Mouse (Mus musculus) liver, adult 2 months (tissue): ENCODE results near the gene Atf5. TPM values are rescaled to one million over a fixed set of nuclear protein-coding genes. Genes with fewer than 3 reads are reported as not detected.

Experiments used
- DNase-seq: peaks from one replicate; pipeline ENCODE4 v3.0.0-alpha.2; 2011; ENCODE audit warnings: low read depth, low spot score; ENCODE audit errors: extremely low read depth
- H3K27ac ChIP-seq: fragments of 200-500 bp; replicated peaks from 2 replicates; pipeline ENCODE4 v1.5.1; 2012; ENCODE audit warnings: low read depth, mild to moderate bottlenecking, control low read depth, inconsistent platforms, low read length; ENCODE audit not compliant: insufficient read depth
- H3K27me3 ChIP-seq: fragments of 200-500 bp; 2 replicates; pipeline ENCODE4 v1.6.1; 2012; ENCODE audit warnings: mild to moderate bottlenecking, moderate library complexity, low read length, inconsistent platforms; ENCODE audit not compliant: control insufficient read depth, insufficient read depth
- H3K36me3 ChIP-seq: fragments of 200-500 bp; 2 replicates; pipeline ENCODE4 v1.6.1; 2012; ENCODE audit warnings: low read length, inconsistent platforms; ENCODE audit not compliant: control insufficient read depth, insufficient read depth
- H3K4me1 ChIP-seq: fragments of 200-500 bp; 2 replicates; pipeline ENCODE4 v1.6.1; 2011; ENCODE audit warnings: low read length; ENCODE audit not compliant: control insufficient read depth, insufficient read depth
- H3K4me3 ChIP-seq: fragments of 200-500 bp; 2 replicates; pipeline ENCODE4 v1.5.1; 2011; ENCODE audit warnings: low read depth, mild to moderate bottlenecking, control low read depth, low read length, moderate library complexity; ENCODE audit not compliant: insufficient read depth
- H3K79me2 ChIP-seq: fragments of 200-500 bp; 2 replicates; pipeline ENCODE4 v1.6.1; 2012; ENCODE audit warnings: inconsistent platforms, mild to moderate bottlenecking, low read length, moderate library complexity; ENCODE audit not compliant: control insufficient read depth, insufficient read depth
- H3K9ac ChIP-seq: fragments of 200-500 bp; 2 replicates; pipeline ENCODE4 v1.6.1; 2012; ENCODE audit warnings: low read depth, mild to moderate bottlenecking, control low read depth, inconsistent platforms, low read length
- CTCF ChIP-seq: fragments of 200-500 bp; IDR thresholded peaks from 2 replicates; pipeline ENCODE4 v1.5.1; 2011; ENCODE audit warnings: low read depth, low read length, control low read depth
- POLR2A ChIP-seq: fragments of 200-500 bp; IDR thresholded peaks from 2 replicates; pipeline ENCODE4 v1.6.1; 2011; ENCODE audit warnings: low read length, control low read depth; ENCODE audit not compliant: insufficient read depth; ENCODE audit errors: extremely low read depth
- WGBS: fragments of 180-500 bp; shearing (Covaris S2); methylation state at CpG from one replicate; pipeline ENCODE4 v1.1.7; 2018; 5-methylcytosine and 5-hydroxymethylcytosine counted together
- polyA plus RNA-seq: library from polyadenylated mRNA; depleted of rRNA; stranded (reverse); fragments of >200 nt; gene quantifications from 2 replicates; pipeline ENCODE4 v1.2.3, GENCODE M21; 2012; rRNA removed
- total RNA-seq: library from RNA; depleted of rRNA; stranded (reverse); fragments of >200 nt; gene quantifications from 2 replicates; pipeline ENCODE4 v1.2.3, GENCODE M21; 2014; rRNA removed

The Atf5 gene
- total and polyA plus RNA-seq, 2 experiments = 22.9 to 727 TPM

DNA sequence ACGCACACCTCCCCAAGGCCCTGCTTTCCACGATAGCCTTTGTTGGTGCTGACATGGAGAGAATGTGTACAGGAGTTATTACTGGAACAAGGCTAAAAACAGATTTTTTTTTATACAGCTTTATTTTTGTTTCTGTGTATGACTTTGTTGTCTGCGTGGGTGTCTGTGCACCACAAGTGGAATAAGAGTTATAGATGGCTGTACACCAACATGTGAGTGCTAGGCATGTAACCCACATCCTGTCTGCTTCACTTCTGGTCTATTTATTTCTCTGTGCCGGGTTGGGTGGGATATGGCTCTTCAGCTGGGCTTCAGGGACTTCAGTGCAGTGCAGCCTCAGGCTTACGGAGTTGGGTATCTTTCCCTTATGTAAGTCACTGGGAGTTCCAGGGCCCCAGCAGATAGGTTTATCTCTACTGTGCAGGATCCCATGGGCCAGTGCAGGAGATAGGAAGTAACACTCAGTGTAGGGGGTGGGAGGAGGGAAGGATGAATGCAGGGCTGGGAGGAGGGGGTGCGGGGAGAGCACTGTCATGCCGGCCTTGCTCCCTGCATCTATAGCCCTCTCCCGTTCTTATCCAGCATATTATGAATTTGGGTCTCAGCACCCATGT is 43.8 kb downstream of the Atf5 start:
- H3K4me1 ChIP-seq = no peaks in the 10 kb centered on the region
- WGBS = 87% methylated on average over 8 of the region's 8 CpGs
- no peak for DNase-seq
- no peak overlapping the region for H3K4me3 ChIP-seq
- H3K27ac ChIP-seq = no peak overlapping the region
- no peak for TF ChIP-seq POLR2A
- no peak for TF ChIP-seq CTCF
- no peaks in the 10 kb centered on the region for H3K79me2 ChIP-seq
- no peaks in the 10 kb centered on the region for H3K27me3 ChIP-seq
- H3K9ac ChIP-seq = no peak overlapping the region
- H3K36me3 ChIP-seq = peaks cover 14% of the 10 kb centered on the region; the same call in 1 of the 2 replicates

DNA sequence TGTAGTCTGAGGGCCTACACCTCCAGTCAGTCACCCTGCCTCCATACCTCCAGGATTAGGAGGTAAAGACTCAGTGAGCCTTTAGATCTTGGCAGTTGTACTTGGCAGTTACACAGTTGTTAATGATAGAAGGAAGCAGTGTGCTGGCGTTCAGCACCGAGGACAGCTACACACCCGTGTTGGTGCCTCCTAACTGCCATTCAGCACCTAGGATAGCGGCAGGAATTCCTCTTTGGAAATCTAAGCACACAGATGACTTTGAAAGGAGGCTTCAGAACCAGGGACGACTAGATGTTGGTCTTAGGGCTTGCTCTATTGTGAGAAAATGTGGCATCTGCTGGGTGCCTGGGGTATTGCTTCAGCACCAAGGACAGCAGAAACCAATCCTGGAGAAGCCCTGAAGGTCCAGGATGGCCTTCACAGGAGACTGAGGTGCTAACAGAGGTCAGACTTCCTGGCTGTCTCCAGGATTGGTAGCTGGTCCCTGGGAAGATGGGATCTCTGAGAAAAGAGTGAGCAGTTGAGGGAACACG is 46.3 kb downstream of the Atf5 start:
- TF ChIP-seq CTCF = peak; percentile 14; the same call in 1 of the 2 replicates
- TF ChIP-seq POLR2A = no peak
- Histone ChIP-seq H3K27me3 (no peaks in the 10 kb centered on the region), H3K4me1 (no peaks in the 10 kb centered on the region), H3K4me3 (no peak overlapping the region), H3K27ac (no peak overlapping the region), H3K79me2 (no peaks in the 10 kb centered on the region), H3K36me3 (peaks cover 17% of the 10 kb centered on the region; the same call in 1 of the 2 replicates), H3K9ac (no peak overlapping the region)
- 27% methylated on average over 6 of the region's 6 CpGs for WGBS
- DNase-seq = peak; percentile 33

DNA sequence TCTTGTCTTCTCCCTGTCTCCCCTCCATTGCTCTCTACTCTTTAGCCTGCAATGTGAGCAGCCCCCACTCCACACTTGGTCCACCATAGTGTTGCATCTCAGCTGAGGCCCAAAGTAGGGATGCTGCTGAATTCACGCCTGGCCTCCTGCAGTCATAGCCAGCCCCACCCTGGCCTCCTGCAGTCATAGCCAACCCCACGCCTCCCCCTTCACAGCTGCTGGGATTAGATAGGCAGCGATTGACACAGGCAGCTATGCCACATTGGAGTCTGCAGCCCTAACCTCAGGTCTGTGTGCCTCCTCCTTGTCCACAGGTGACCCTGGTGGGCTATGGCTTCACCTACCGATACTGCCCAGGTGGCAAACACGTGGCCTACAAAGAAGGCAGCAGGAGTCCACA is 48.3 kb downstream of the Atf5 start:
- WGBS = 94% methylated on average over 5 of the region's 5 CpGs
- Histone ChIP-seq H3K79me2 (no peaks in the 10 kb centered on the region), H3K4me3 (no peak overlapping the region), H3K4me1 (no peaks in the 10 kb centered on the region), H3K27ac (no peak overlapping the region), H3K36me3 (peaks cover 18% of the 10 kb centered on the region; the same call in 1 of the 2 replicates), H3K27me3 (no peaks in the 10 kb centered on the region), H3K9ac (no peak overlapping the region)
- DNase-seq = no peak
- TF ChIP-seq POLR2A = no peak
- no peak for TF ChIP-seq CTCF

Other genes with a start within 250 kb of the Atf5 start
- gene Napsa, start 244.3 kb downstream of the Atf5 start, total RNA-seq = 0.65 and 1.6 TPM in 2 replicates
- gene Napsa, start 244.3 kb downstream of the Atf5 start, polyA plus RNA-seq = 1.1 and 1.7 TPM in 2 replicates
- 0.37 and 1.2 TPM in 2 replicates for gene Kcnc3, start 226.0 kb downstream of the Atf5 start, total RNA-seq
- 4.6 and 5.3 TPM in 2 replicates for gene Kcnc3, start 226.0 kb downstream of the Atf5 start, polyA plus RNA-seq
- 7.0 and 8.0 TPM in 2 replicates for gene Myh14, start 145.8 kb downstream of the Atf5 start, total RNA-seq
- gene Myh14, start 145.8 kb downstream of the Atf5 start, polyA plus RNA-seq = 5.6 and 6.0 TPM in 2 replicates
- gene Izumo2, start 107.9 kb downstream of the Atf5 start, total RNA-seq = not detected in 2 replicates
- not detected in 2 replicates for gene Izumo2, start 107.9 kb downstream of the Atf5 start, polyA plus RNA-seq
- 8.6 and 12.7 TPM in 2 replicates for gene Vrk3, start 68.2 kb downstream of the Atf5 start, total RNA-seq
- gene Vrk3, start 68.2 kb downstream of the Atf5 start, polyA plus RNA-seq = 31.4 and 34.3 TPM in 2 replicates
- gene Zfp473, start 65.6 kb downstream of the Atf5 start, total RNA-seq = 0.07 and 0.28 TPM in 2 replicates
- 0.04 TPM in 1 of 2 replicates, not detected in the other for gene Zfp473, start 65.6 kb downstream of the Atf5 start, polyA plus RNA-seq
- 4.0 and 5.4 TPM in 2 replicates for gene Nup62, start 570 bp downstream of the Atf5 start, total RNA-seq
- 20.4 and 20.6 TPM in 2 replicates for gene Nup62, start 570 bp downstream of the Atf5 start, polyA plus RNA-seq
- gene Il4i1, start 271 bp downstream of the Atf5 start, total RNA-seq = 0.60 and 0.65 TPM in 2 replicates
- 0.85 and 1.7 TPM in 2 replicates for gene Il4i1, start 271 bp downstream of the Atf5 start, polyA plus RNA-seq
- 23.9 and 35.4 TPM in 2 replicates for gene Akt1s1, start 32.3 kb upstream of the Atf5 start, total RNA-seq
- 93.9 and 106 TPM in 2 replicates for gene Akt1s1, start 32.3 kb upstream of the Atf5 start, polyA plus RNA-seq
- gene Tbc1d17, start 32.4 kb upstream of the Atf5 start, total RNA-seq = 20.2 and 31.5 TPM in 2 replicates
- 81.1 and 91.6 TPM in 2 replicates for gene Tbc1d17, start 32.4 kb upstream of the Atf5 start, polyA plus RNA-seq
- 20.8 and 24.0 TPM in 2 replicates for gene Pnkp, start 40.5 kb upstream of the Atf5 start, total RNA-seq
- 42.5 and 45.7 TPM in 2 replicates for gene Pnkp, start 40.5 kb upstream of the Atf5 start, polyA plus RNA-seq
- 17.0 and 32.8 TPM in 2 replicates for gene Ptov1, start 53.1 kb upstream of the Atf5 start, total RNA-seq
- 76.1 and 91.6 TPM in 2 replicates for gene Ptov1, start 53.1 kb upstream of the Atf5 start, polyA plus RNA-seq
- 11.6 and 16.6 TPM in 2 replicates for gene Med25, start 76.1 kb upstream of the Atf5 start, total RNA-seq
- gene Med25, start 76.1 kb upstream of the Atf5 start, polyA plus RNA-seq = 114 TPM in 2 replicates
- gene Fuz, start 79.4 kb upstream of the Atf5 start, total RNA-seq = 5.7 and 6.8 TPM in 2 replicates
- 16.6 and 25.1 TPM in 2 replicates for gene Fuz, start 79.4 kb upstream of the Atf5 start, polyA plus RNA-seq
- gene Ap2a1, start 112.8 kb upstream of the Atf5 start, total RNA-seq = 14.5 and 18.3 TPM in 2 replicates
- gene Ap2a1, start 112.8 kb upstream of the Atf5 start, polyA plus RNA-seq = 32.8 and 38.2 TPM in 2 replicates
- not detected in 2 replicates for gene Tsks, start 126.5 kb upstream of the Atf5 start, total RNA-seq
- 0.20 and 0.51 TPM in 2 replicates for gene Tsks, start 126.5 kb upstream of the Atf5 start, polyA plus RNA-seq
- gene Cpt1c, start 158.2 kb upstream of the Atf5 start, total RNA-seq = 0.09 and 0.34 TPM in 2 replicates
- gene Cpt1c, start 158.2 kb upstream of the Atf5 start, polyA plus RNA-seq = 0.71 and 0.91 TPM in 2 replicates
- 15.9 and 23.0 TPM in 2 replicates for gene Prmt1, start 169.9 kb upstream of the Atf5 start, total RNA-seq
- gene Prmt1, start 169.9 kb upstream of the Atf5 start, polyA plus RNA-seq = 26.0 and 36.1 TPM in 2 replicates
- 58.5 and 59.0 TPM in 2 replicates for gene Irf3, start 181.0 kb upstream of the Atf5 start, total RNA-seq
- 82.0 and 101 TPM in 2 replicates for gene Irf3, start 181.0 kb upstream of the Atf5 start, polyA plus RNA-seq
- 4.2 and 5.6 TPM in 2 replicates for gene Bcl2l12, start 182.1 kb upstream of the Atf5 start, total RNA-seq
- 13.3 and 14.5 TPM in 2 replicates for gene Bcl2l12, start 182.1 kb upstream of the Atf5 start, polyA plus RNA-seq
- 4.4 and 9.7 TPM in 2 replicates for gene Scaf1, start 199.7 kb upstream of the Atf5 start, total RNA-seq
- gene Scaf1, start 199.7 kb upstream of the Atf5 start, polyA plus RNA-seq = 25.7 and 31.8 TPM in 2 replicates
- 8.9 and 13.9 TPM in 2 replicates for gene Rras, start 201.3 kb upstream of the Atf5 start, total RNA-seq
- 53.4 and 54.9 TPM in 2 replicates for gene Rras, start 201.3 kb upstream of the Atf5 start, polyA plus RNA-seq
- 1.2 and 1.7 TPM in 2 replicates for gene Prr12, start 236.2 kb upstream of the Atf5 start, total RNA-seq
- 2.7 and 3.7 TPM in 2 replicates for gene Prr12, start 236.2 kb upstream of the Atf5 start, polyA plus RNA-seq
- gene Nosip, start 245.8 kb upstream of the Atf5 start, total RNA-seq = 20.1 and 22.8 TPM in 2 replicates
- gene Nosip, start 245.8 kb upstream of the Atf5 start, polyA plus RNA-seq = 31.4 and 35.8 TPM in 2 replicates
- 26.1 and 32.8 TPM in 2 replicates for gene Prrg2, start 246.0 kb upstream of the Atf5 start, total RNA-seq
- gene Prrg2, start 246.0 kb upstream of the Atf5 start, polyA plus RNA-seq = 74.1 and 83.8 TPM in 2 replicates